Mouse (Mus musculus) CH12.LX (cell line): ENCODE data around the gene Kif12.

ENCODE experiments used
- CTCF ChIP-seq, 2 experiments: IDR thresholded peaks in 1 of 2; conservative IDR thresholded peaks in 1 of 2; 2 replicates each; pipeline ENCODE4 v1.5.1; 2011 to 2012; ENCODE audit warnings: low read depth in 2 of 2, low read length in 2 of 2, improper control_type of control experiment in 1 of 2, inconsistent platforms in 1 of 2, mild to moderate bottlenecking in 1 of 2, moderate library complexity in 1 of 2
- E2F4 ChIP-seq: IDR thresholded peaks from 2 replicates; pipeline ENCODE4 v1.6.1; 2011; ENCODE audit warnings: low read depth, low read length, improper control_type of control experiment; ENCODE audit not compliant: insufficient replicate concordance
- EP300 ChIP-seq: IDR thresholded peaks from 2 replicates; pipeline ENCODE4 v1.6.1; 2011; ENCODE audit warnings: low read length, improper control_type of control experiment
- ETS1 ChIP-seq: conservative IDR thresholded peaks from 2 replicates; pipeline ENCODE4 v1.6.1; 2012; ENCODE audit warnings: low read depth, mild to moderate bottlenecking, inconsistent platforms, low read length, improper control_type of control experiment, moderate library complexity
- KAT2A ChIP-seq: IDR thresholded peaks from 2 replicates; pipeline ENCODE4 v1.6.1; 2012; ENCODE audit warnings: low read length, improper control_type of control experiment, inconsistent platforms; ENCODE audit not compliant: insufficient replicate concordance
- MAFK ChIP-seq: IDR thresholded peaks from 2 replicates; pipeline ENCODE4 v1.6.1; 2011; ENCODE audit warnings: low read length, improper control_type of control experiment; ENCODE audit not compliant: insufficient replicate concordance
- MAX ChIP-seq: IDR thresholded peaks from 2 replicates; pipeline ENCODE4 v1.6.1; 2011; ENCODE audit warnings: low read length, improper control_type of control experiment
- POLR2A ChIP-seq: IDR thresholded peaks from 2 replicates; pipeline ENCODE4 v1.6.1; 2011; ENCODE audit warnings: low read depth, mild to moderate bottlenecking, improper control_type of control experiment, low read length
- RCOR1 ChIP-seq: conservative IDR thresholded peaks from 2 replicates; pipeline ENCODE4 v1.6.1; 2012; ENCODE audit warnings: low read depth, mild to moderate bottlenecking, inconsistent platforms, low read length, improper control_type of control experiment
- SIN3A ChIP-seq: IDR thresholded peaks from 2 replicates; pipeline ENCODE4 v1.6.1; 2012; ENCODE audit warnings: low read length, improper control_type of control experiment, inconsistent platforms
- SMC3 ChIP-seq: IDR thresholded peaks from 2 replicates; pipeline ENCODE4 v1.6.1; 2011; ENCODE audit warnings: low read depth, low read length, improper control_type of control experiment
- ZKSCAN1 ChIP-seq: IDR thresholded peaks from 2 replicates; pipeline ENCODE4 v1.6.1; 2012; ENCODE audit warnings: low read depth, inconsistent platforms, low read length, improper control_type of control experiment, borderline replicate concordance
- ZNF384 ChIP-seq: IDR thresholded peaks from 2 replicates; pipeline ENCODE4 v1.6.1; 2012; ENCODE audit warnings: low read depth, low read length, improper control_type of control experiment, inconsistent platforms

GRCm38 (mm10) chr4:63118639-63119437 is 53.1 kb downstream of the Kif12 start:
- TF ChIP-seq EP300 (no peak), ZNF384 (no peak), MAX (no peak), CTCF (conservative IDR thresholded peaks at IDR 0.05 in 1 of 2, IDR thresholded peaks at IDR 0.05 in 1 of 2; ENCODE audit: low read depth in 2 of 2, low read length in 2 of 2) (peak; percentile 81 to 92), E2F4 (no peak), ETS1 (no peak), ZKSCAN1 (no peak), SIN3A (no peak), POLR2A (no peak), KAT2A (no peak), SMC3 (peak; percentile 87), RCOR1 (no peak), MAFK (no peak)
